Mouse (Mus musculus) midbrain, embryonic 12.5 days (tissue): Measurements from ENCODE around the gene Susd1. TPM values are rescaled to one million over a fixed set of nuclear protein-coding genes. Genes with fewer than 3 reads are reported as not detected.
"Not testable (repeated sequence)": the region's sequence is repeated elsewhere in the genome, so short reads cannot be mapped to it uniquely, and the experiment has no call there.

Experiments used
- ATAC-seq: fragments of 200-750 bp; cut with Nextera tagmentation; 2 replicates; pipeline ENCODE4 v1.8.0; 2017; ENCODE audit warnings: low read depth, moderate TSS enrichment, moderate library complexity; ENCODE audit not compliant: low FRiP score
- H3K27ac ChIP-seq: fragments of 300-500 bp; sonication (generic); replicated peaks from 2 replicates; pipeline ENCODE4 v1.5.1; 2016; ENCODE audit warnings: mild to moderate bottlenecking
- H3K27me3 ChIP-seq: fragments of 300-500 bp; sonication (generic); 2 replicates; pipeline ENCODE4 v1.6.1; 2016; ENCODE audit warnings: mild to moderate bottlenecking
- H3K36me3 ChIP-seq: fragments of 300-500 bp; sonication (generic); 2 replicates; pipeline ENCODE4 v1.6.1; 2016
- H3K4me1 ChIP-seq: fragments of 300-500 bp; sonication (generic); 2 replicates; pipeline ENCODE4 v1.6.1; 2016
- H3K4me2 ChIP-seq: fragments of 300-500 bp; sonication (generic); replicated peaks from 2 replicates; pipeline ENCODE4 v1.6.1; 2016; ENCODE audit warnings: mild to moderate bottlenecking, moderate library complexity
- H3K4me3 ChIP-seq: fragments of 300-500 bp; sonication (generic); 2 replicates; pipeline ENCODE4 v1.5.1; 2016; ENCODE audit warnings: mild to moderate bottlenecking
- H3K9ac ChIP-seq: fragments of 300-500 bp; sonication (generic); replicated peaks from 2 replicates; pipeline ENCODE4 v1.6.1; 2016; ENCODE audit warnings: mild to moderate bottlenecking, moderate library complexity
- H3K9me3 ChIP-seq: fragments of 300-500 bp; sonication (generic); 2 replicates; pipeline ENCODE4 v1.6.1; 2016; ENCODE audit warnings: mild to moderate bottlenecking
- WGBS: fragments of 180-500 bp; shearing (Covaris S2); methylation state at CpG from one replicate; pipeline ENCODE4 v1.1.7; 2016; 5-methylcytosine and 5-hydroxymethylcytosine counted together
- polyA plus RNA-seq: library from polyadenylated mRNA; unstranded; fragments of >200 nt; fragmentation: Nextera tagmentation; extraction: Ambion mirVana; gene quantifications from 2 replicates; pipeline ENCODE4 v1.2.1, GENCODE M21; 2016

The Susd1 gene
- polyA plus RNA-seq, 1 experiment from 2014 or later: 1.5 TPM

DNA sequence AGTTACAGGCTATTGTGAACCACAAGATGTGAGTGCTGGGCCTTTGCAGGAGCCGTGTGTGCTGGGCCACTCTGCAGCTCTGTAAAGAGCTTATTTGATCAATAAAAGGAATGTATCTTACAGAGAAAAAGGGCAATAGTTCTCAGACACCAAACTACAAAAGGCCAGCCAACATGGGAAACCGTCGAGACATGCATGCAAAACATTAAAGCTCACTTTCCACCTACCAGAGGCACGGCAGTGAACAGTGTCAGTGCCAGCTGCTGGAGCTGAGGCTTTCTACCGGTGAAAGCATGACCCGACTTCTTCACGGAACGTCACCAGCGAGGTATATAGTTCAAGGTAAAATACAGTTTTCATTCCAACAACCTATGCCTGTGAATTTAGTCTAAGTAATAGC lies 127.8 kb downstream of the Susd1 start:
- Histone ChIP-seq H3K4me1 (no peaks in the 10 kb centered on the region), H3K27ac (no peak overlapping the region), H3K4me2 (no peak overlapping the region), H3K4me3 (no peak overlapping the region), H3K9me3 (no peaks in the 10 kb centered on the region), H3K27me3 (no peaks in the 10 kb centered on the region), H3K9ac (no peak overlapping the region), H3K36me3 (no peaks in the 10 kb centered on the region)
- ATAC-seq: no peak
- WGBS: 81% methylated on average over 9 of the region's 9 CpGs

DNA sequence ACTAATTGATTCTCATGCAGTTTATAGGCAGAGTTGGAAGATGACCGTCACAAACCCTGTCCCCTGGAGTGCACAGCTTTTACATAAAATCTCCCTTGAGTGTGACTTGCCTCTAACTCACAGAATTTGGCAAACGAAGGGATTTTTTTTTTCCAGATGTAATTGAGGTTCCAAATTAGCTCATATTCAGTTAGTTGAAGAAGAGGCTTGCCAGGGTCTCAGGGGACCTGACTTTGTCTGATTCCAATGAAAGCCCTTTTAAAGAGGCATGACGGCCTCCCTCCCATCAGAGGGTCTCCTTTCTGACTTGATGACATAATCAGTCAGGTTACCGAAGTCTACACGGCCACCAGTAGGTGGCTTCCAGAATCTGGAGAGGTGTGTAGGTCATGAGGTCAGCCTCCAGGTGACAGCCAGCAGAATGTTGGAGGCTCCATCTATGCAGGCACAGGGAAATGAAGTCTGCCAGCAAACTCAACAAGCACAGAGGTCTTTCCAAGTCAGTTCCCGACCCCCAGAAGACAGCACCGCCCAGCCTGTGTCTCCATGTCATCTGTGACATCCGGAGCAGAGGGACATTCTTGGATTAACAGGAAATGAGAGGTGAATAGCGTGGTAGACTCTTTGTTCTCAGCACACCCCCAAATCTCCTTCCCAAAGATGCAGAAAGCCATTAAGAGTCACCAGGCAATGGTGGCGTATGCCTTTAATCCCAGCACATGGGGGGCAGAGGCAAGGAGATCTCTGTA lies 130.4 kb downstream of the Susd1 start:
- no peaks in the 10 kb centered on the region for H3K9me3 ChIP-seq
- H3K36me3 ChIP-seq: no peaks in the 10 kb centered on the region
- no peaks in the 10 kb centered on the region for H3K4me1 ChIP-seq
- H3K27ac ChIP-seq: no peak overlapping the region
- no peak overlapping the region for H3K9ac ChIP-seq
- no peak for ATAC-seq
- H3K4me3 ChIP-seq: no peak overlapping the region
- WGBS: 72% methylated on average over 10 of the region's 10 CpGs
- no peak overlapping the region for H3K4me2 ChIP-seq
- H3K27me3 ChIP-seq: no peaks in the 10 kb centered on the region

DNA sequence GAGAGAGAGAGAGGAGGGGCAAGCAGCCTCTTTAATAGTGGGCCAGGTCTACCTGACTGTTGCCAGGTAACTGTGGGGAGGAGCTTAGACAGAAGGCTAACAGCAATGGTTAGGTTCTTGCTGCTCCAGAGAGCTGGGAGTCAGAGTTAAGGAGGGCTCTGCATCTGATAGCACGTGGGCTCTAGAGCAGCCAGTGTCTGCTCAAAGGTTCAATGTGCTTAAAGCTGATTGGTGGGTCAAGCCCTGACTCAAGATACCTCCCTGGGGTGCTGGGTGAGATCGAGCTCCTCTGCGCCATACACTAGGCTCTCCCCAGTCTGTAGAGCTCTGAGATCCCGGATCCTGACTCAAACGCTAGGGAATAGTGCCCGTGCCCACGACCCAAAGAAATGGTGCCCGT lies 136.0 kb downstream of the Susd1 start:
- no peaks in the 10 kb centered on the region for H3K9me3 ChIP-seq
- no peak overlapping the region for H3K4me2 ChIP-seq
- no peaks in the 10 kb centered on the region for H3K36me3 ChIP-seq
- H3K27me3 ChIP-seq: no peaks in the 10 kb centered on the region
- no peaks in the 10 kb centered on the region for H3K4me1 ChIP-seq
- ATAC-seq: no peak
- WGBS: 93% methylated on average over 8 of the region's 8 CpGs
- no peak overlapping the region for H3K27ac ChIP-seq
- no peak overlapping the region for H3K4me3 ChIP-seq
- no peak overlapping the region for H3K9ac ChIP-seq

DNA sequence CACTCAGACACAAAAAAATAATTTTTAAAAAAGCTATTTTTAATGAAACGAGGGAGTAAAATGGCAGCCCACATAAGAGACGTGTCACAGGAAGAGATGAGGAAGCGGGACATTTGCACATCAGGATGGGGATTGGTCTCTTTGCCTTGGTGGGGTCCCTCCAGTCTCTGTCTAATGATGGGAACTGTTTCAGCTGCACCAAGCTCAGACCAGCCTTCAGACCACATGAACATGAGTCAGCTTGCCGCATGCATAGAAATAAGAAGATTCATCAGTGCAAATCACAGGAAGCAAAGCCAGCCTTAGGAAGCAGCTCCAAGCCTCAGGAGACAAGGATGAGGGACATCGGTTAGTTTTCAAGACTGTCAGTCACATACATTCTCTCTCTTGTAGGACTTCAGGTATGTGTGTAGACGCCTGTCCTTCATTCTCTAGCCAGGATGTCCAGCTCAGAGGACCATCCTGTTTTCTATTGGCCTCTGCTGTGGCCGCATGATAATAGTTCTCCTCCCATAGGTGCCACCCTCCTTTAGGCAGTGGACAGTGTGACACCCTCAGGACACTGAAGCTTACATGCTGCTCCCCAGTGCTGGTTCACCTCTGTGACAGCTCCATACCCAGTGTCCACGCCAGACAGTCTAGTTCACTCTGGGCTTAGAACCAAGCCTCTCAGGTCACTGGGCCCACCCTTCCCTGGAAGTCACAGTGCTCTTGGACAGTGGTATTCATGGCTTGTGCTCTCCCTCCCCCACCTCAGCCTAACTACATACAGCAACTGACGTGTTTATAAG lies 137.2 kb downstream of the Susd1 start:
- Histone ChIP-seq H3K4me2 (no peak overlapping the region), H3K27ac (no peak overlapping the region), H3K4me1 (no peaks in the 10 kb centered on the region), H3K9ac (no peak overlapping the region), H3K4me3 (no peak overlapping the region), H3K27me3 (no peaks in the 10 kb centered on the region), H3K36me3 (no peaks in the 10 kb centered on the region), H3K9me3 (no peaks in the 10 kb centered on the region)
- 90% methylated on average over 9 of the region's 9 CpGs for WGBS
- ATAC-seq: no peak

DNA sequence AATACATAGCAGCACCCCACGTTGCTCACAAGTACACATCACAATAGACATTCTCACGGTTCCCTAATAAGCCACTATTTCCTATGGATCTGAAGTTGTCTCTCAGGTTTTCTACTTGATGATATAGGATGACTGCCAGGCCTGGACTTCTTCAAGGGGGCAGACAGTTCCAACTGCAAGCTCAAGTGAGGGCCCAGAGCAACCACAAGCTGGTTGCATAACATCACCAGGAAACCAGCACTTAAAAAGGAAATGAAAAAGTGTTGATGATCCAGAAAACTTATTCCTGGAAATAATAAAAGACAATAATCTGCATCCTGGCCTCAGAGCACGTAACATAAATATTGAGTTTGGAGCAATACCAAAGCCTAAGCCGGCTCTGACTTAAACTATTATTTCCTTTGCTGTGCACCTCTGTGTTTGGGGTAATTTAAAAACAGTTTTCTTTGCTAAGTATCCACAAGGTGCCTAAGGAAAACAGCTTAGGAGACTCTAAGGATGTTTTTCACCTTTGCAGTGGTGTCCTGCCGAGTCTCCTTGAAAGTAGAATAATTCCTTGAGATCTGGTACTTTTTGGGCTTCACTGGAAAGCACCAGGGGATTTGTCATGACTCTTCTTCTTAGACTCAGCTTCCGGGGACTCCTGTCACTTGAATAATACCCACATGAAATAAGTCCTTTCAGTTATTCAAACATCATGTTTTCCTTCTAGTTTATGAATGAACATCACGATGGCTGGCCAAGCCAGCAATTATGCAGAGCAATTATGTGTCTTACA lies 139.5 kb downstream of the Susd1 start:
- Histone ChIP-seq H3K27me3 (no peaks in the 10 kb centered on the region), H3K4me3 (no peak overlapping the region), H3K9ac (no peak overlapping the region), H3K36me3 (no peaks in the 10 kb centered on the region), H3K27ac (no peak overlapping the region), H3K4me1 (no peaks in the 10 kb centered on the region), H3K9me3 (no peaks in the 10 kb centered on the region), H3K4me2 (no peak overlapping the region)
- ATAC-seq: no peak
- WGBS: 77% methylated on average over 7 of the region's 7 CpGs

DNA sequence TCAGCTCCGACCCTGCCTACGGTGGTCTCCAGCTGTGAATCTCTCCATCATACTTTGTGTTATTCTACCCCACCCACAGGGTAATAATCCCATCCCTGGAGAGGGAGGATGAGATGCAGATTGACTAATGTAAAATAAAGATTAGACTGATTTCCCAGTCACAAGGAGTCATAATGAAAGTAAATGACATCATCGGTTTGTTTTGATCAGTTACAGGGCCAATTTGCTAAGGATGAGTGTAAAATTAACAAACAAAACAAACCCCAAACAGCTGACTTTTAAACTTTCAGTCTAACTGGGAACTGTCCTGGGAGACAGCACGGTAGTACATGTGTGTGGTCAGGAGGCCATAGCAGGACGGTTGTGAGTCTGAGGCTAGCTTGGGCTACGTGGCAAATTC lies 143.3 kb downstream of the Susd1 start:
- no peak overlapping the region for H3K4me2 ChIP-seq
- H3K9me3 ChIP-seq: no peaks in the 10 kb centered on the region
- no peaks in the 10 kb centered on the region for H3K4me1 ChIP-seq
- no peak for ATAC-seq
- H3K9ac ChIP-seq: no peak overlapping the region
- H3K4me3 ChIP-seq: no peak overlapping the region
- WGBS: 85% methylated on average over 6 of the region's 6 CpGs
- H3K36me3 ChIP-seq: no peaks in the 10 kb centered on the region
- no peaks in the 10 kb centered on the region for H3K27me3 ChIP-seq
- no peak overlapping the region for H3K27ac ChIP-seq

DNA sequence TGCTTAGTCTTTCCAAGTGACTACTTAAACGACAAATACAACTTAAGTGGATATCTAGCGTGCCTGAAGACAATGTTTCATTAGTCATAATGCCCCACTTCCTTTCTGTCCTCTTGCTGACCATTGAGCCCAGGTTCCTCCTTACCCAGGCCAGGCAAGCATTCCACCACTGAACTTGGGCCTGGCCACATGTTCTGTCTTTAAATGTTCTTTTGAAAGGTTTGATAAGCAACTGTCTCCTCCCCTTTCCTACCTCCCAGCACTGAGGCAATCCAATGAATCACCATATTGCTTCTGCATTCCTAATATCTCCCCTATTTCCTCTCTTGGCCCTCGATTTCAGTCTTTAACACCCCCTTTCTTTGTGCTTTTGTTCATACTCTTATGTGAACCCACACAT lies 143.8 kb downstream of the Susd1 start:
- Histone ChIP-seq H3K27ac (no peak overlapping the region), H3K4me2 (no peak overlapping the region), H3K4me1 (no peaks in the 10 kb centered on the region), H3K9me3 (no peaks in the 10 kb centered on the region), H3K27me3 (no peaks in the 10 kb centered on the region), H3K9ac (no peak overlapping the region), H3K4me3 (no peak overlapping the region), H3K36me3 (no peaks in the 10 kb centered on the region)
- 83% methylated on average over 3 of the region's 3 CpGs for WGBS
- no peak for ATAC-seq

DNA sequence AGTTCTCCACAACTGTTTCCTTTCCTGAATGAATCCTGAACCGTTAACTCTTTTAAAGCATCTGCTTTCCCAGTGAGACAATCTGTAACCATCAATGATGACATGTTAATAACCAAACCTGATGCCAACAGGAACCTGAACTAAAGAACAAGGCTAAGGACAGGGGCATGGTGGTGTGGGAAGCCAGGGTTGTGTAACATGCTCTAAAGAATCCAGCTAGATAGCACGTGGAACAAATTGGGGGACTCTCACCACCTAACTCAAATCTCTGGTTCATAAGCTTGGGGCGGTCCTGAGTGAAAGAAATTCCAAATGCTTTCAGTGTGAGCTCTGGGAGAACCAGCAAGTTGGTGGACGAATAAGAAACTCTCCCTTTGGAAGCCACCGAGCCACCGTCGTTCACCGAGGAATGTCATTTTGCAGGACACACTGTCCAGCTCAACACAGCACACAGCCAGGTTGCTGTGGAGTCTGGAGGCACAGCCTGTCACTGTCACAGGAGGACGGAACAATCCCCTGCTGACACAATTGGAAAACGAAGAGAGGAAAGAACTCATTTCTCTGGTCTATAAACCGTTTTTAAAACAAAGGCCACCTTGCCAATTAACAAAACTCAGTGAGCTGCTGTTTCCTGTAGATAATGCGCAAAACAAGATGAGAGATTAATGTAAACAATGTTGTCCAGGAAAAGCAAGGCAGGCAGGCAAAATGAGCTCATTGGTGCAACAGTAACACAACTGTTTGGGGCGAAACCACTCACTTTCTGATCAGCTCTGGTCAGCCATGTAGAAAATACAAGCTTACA lies 146.3 kb downstream of the Susd1 start:
- Histone ChIP-seq H3K36me3 (no peaks in the 10 kb centered on the region), H3K4me1 (no peaks in the 10 kb centered on the region), H3K27me3 (no peaks in the 10 kb centered on the region), H3K27ac (no peak overlapping the region), H3K9ac (no peak overlapping the region), H3K9me3 (no peaks in the 10 kb centered on the region), H3K4me3 (no peak overlapping the region), H3K4me2 (no peak overlapping the region)
- WGBS: 87% methylated on average over 13 of the region's 13 CpGs
- no peak for ATAC-seq

DNA sequence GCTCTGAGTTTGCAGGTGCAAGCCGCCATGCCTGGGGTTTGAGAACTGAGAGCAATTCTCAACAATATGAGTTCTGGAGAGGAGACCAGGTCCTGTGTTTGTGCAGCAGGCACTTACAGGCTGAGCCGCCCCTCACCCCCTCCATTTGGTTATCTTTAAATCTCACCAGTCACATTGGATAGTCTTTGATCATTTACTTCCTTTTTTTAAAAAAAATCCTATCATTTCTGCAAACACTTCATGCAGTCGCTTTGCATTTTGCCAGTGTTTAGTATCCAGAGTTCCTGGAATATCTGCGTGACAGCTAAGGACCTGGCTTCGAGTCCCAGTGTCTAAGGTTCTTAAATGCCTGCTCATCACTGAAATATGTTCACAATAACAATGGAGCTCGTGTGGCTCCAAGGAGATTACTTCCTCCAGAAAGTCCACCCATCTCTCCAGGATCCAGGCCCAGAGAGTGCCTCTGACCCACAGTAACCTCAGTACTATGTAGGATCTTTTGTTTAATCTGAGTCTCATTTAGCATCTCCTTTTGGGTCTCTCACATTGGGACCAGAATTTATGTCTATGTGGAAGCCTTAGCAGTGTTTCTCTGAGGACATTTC lies 147.4 kb downstream of the Susd1 start:
- H3K9me3 ChIP-seq: no peaks in the 10 kb centered on the region
- H3K4me3 ChIP-seq: no peak overlapping the region
- ATAC-seq: no peak
- 70% methylated on average over 6 of the region's 6 CpGs for WGBS
- H3K9ac ChIP-seq: no peak overlapping the region
- H3K27ac ChIP-seq: no peak overlapping the region
- H3K36me3 ChIP-seq: no peaks in the 10 kb centered on the region
- H3K4me2 ChIP-seq: no peak overlapping the region
- H3K4me1 ChIP-seq: no peaks in the 10 kb centered on the region
- H3K27me3 ChIP-seq: no peaks in the 10 kb centered on the region

DNA sequence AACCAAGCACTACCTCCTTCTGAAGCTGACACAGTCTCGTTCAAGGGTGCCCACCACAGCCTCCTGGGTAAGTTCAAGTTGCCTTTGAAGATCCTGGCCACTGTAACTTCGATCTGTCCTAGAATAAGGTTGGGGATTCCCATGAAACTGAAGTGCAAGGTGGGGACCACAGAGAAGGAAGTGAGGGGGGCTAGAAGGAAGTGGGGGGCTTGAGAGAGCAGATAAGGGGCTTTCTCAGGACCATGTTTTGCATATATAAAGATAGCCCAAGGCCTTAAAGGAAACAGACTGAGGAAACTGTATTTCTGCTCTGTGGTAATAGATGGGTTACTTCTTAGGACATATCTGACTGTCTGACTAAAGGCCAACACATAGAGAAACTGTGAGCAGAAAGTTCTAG lies 151.3 kb downstream of the Susd1 start:
- no peaks in the 10 kb centered on the region for H3K36me3 ChIP-seq
- ATAC-seq: no peak
- no peak overlapping the region for H3K9ac ChIP-seq
- no peak overlapping the region for H3K4me2 ChIP-seq
- no peak overlapping the region for H3K27ac ChIP-seq
- H3K27me3 ChIP-seq: no peaks in the 10 kb centered on the region
- H3K4me3 ChIP-seq: no peak overlapping the region
- H3K9me3 ChIP-seq: no peaks in the 10 kb centered on the region
- H3K4me1 ChIP-seq: 0 out of 2 replicates have a peak, but pooled peaks cover 6% of the 10 kb centered on the region
- WGBS: 71% methylated on average over 2 of the region's 2 CpGs

DNA sequence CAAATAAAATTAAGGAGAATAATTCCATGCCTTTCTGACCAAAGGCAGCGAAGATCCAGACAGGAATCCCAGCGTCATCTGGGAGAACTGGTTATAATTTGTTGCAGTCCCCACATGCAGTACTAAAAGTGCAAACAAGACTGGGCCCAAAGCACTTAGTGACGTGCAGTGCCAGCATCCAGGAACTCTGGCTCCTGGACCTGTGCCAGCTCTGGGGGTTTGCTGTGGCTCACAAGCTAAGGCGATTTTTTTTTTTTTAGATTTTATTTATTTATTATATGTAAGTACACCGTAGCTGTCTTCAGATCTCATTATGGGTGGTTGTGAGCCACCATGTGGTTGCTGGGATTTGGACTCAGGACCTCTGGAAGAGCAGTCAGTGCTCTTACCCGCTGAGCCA lies 152.1 kb downstream of the Susd1 start:
- H3K27me3 ChIP-seq, H3K4me2 ChIP-seq, H3K27ac ChIP-seq, H3K36me3 ChIP-seq, H3K9ac ChIP-seq, H3K4me1 ChIP-seq, ATAC-seq, H3K4me3 ChIP-seq, H3K9me3 ChIP-seq: not testable (repeated sequence)
- 85% methylated on average over 6 of the region's 6 CpGs for WGBS
